Mouse (Mus musculus): ENCODE results near the gene Khk.

GRCm38 (mm10) chr5:30927945-30928529 lies 6.8 kb downstream of the Khk start:
- TF ChIP-seq CTCF (IDR thresholded peaks at IDR 0.05; ENCODE audit: low read depth, low read length) (no peak), POLR2A (IDR thresholded peaks at IDR 0.05; ENCODE audit: borderline replicate concordance, low read depth, low read length) (no peak)
